Mouse (Mus musculus): ENCODE measurements around the gene Syt8.

Syt8 gene

GRCm38 (mm10) chr7:142478001-142478400, 43.4 kb downstream of the Syt8 start:
- DNase-seq = no peak

- DNase-seq = peak in 1 of 2 experiments; percentile 15
These were observed 43.9 kb downstream of the Syt8 start for GRCm38 (mm10) chr7:142478574-142478973.

- DNase-seq = peak in 1 of 2 experiments; percentile 9
These were observed 44.7 kb downstream of the Syt8 start for GRCm38 (mm10) chr7:142479307-142479706.

DNA sequence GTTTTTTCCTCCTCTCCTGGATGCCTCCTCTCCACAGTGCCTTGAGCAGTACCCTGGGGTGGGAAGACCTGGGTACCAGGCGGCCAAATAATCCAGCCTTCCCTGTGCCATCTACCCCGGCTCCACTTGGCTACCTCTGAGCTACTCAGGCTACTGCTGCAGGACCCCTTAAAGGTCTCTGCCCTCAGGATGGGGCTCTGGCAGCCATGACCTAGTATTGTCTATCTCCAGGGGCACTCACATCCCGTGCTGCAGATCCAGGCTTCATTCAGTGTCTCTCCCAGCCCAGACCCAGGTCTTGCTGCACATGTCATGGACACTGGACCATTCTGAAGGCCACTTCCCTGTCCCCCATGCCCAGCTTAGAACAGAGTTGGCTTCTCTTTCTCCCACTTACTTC, 45.2 kb downstream of the Syt8 start:
- DNase-seq = peak in 1 of 2 experiments; percentile 15

DNA sequence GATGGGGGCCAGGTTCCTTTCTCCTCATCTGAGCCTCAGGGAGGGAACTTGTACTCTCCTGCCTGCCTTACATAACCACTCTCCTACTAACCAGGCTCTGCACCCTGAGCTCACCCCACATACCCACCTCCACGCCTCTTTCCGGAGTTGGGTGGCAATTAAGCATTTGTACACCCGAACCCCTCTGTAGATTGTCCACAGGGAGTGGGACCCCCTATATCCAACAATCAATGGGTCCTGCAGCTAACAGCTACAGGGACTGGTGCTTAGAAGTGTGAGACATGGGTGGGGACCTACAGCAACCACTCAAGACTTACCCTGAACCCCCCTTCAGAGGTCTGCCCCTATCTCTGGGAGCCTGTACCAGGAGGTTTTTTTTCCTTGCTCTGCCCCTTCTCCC, 46.0 kb downstream of the Syt8 start:
- DNase-seq = peak in 1 of 2 experiments; percentile 18

GRCm38 (mm10) chr7:142481186-142481567, 46.5 kb downstream of the Syt8 start:
- peak; percentile 76 to 81 for DNase-seq

DNA sequence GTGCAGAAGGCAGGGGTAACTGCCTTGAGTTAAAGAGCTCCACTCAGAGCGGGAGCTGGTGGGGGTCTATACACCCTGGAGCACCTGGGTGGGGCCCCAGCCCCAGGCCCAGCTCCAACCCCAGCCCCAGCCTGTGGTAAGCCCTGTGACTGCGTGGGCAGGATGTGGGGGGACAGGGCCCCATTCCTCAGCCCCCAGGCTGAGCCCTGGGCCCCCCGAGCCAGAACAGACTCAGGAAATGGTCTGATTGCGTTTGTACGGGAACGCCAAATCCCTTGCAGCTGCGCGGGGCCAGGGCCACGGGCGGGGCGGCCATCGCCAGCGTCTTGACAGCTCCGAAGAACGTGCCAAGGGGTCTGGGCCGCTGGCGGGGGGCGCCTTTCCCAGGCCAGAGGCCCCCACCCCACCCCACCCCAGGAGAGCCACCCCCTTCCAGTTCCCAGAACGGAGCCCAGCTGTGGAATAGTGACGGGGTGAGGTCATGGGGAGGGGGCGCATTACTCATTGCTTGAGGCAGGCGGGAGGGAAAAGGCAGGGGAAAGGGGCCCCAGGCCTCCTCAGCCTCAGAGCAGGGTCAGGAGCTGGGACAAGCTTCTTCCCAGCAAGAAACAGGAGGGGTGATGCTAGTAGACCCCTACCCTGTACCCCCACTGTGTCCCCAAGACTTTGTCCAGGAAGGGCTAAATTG, 47.1 kb downstream of the Syt8 start:
- peak; percentile 67 to 82 for DNase-seq

DNA sequence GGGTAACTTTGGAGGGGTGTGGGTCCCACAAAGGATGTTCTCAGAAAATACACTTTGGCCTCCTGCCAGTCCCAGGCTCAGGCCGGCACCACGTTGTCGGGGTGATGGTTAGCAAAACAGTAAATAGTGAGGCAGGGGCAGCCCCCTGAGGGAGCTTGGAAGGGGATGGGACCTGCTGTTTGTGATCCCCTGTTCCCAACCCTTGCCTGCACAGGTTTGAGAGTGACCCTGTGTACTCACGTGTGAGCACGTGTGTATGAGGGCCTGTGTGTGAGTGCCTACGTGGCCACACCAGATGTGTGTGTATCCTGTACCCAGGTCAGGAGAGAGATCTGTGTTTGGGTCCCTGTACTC, 47.6 kb downstream of the Syt8 start:
- no peak for DNase-seq

- peak in 1 of 2 experiments; percentile 42 for DNase-seq
These were observed 48.5 kb downstream of the Syt8 start for GRCm38 (mm10) chr7:142483136-142483535.

DNA sequence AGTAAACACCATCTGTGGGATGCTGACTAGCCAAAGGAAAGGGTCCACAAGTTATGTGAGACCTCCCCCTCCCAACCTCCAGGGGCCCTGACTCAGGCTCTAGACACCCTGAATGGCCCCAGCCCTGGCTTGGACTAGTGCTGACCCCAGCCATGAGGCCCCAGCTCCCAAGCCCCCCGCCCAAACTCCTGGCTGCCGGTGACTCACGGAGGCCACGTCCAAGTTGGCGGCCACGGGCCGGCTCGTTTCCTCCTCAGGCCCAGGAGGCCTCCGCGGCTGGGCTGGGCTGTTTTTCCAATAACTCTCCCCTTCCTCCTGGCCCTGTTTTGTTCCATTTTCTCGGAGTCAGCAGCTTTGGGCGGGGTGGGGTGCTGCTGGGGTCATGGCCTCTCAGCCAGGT, 50.1 kb downstream of the Syt8 start:
- DNase-seq = peak in 1 of 2 experiments; percentile 25

- DNase-seq = peak in 1 of 2 experiments; percentile 21
These were observed 52.1 kb downstream of the Syt8 start for GRCm38 (mm10) chr7:142486751-142487162.

GRCm38 (mm10) chr7:142487341-142487859, 52.8 kb downstream of the Syt8 start:
- DNase-seq = peak; percentile 56 to 62

DNA sequence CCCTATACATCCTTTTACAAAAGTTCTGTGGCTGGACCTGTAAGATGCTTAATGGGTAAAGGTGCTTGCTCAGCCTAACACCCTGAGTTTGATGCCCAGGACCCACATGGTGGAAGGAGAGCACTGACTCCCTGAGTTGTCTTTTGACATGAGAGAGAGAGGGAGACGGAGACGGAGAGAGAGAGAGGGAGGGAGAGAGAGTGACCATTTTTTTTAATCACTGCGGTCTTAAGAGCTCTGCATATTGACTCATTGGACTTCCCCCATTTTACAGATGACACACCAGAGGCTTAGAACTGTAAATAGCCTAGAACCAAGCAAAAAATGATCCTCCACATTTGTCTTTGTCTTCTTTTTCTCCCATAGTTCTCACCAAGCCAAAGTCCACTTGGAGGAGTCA, 53.4 kb downstream of the Syt8 start:
- DNase-seq = no peak
